Mouse (Mus musculus): ENCODE data around the gene Relb. TPM values are rescaled to one million over a fixed set of nuclear protein-coding genes. Genes with fewer than 3 reads are reported as not detected.
A peak's percentile ranks its signal among the peaks of the same experiment; 100 is the strongest.

The Relb gene
- polyA plus RNA-seq, 1 experiment from 2014 or later, result 5.9 TPM

- Histone ChIP-seq H3K9me3 (replicated peaks) (no peaks in the 10 kb centered on the region), H3K36me3 (peaks cover 6% of the 10 kb centered on the region), H3K4me2 (replicated peaks) (peak overlapping the region; percentile 85), H3K4me1 (peaks cover 21% of the 10 kb centered on the region), H3K27ac (peak overlapping the region; percentile 93), H3K4me3 (peak overlapping the region; percentile 100), H3K9ac (peak overlapping the region; percentile 98), H3K27me3 (no peaks in the 10 kb centered on the region)
- WGBS, result under 1% methylated on average over 35 of the region's 37 CpGs
- ATAC-seq (ENCODE audit: low FRiP score), result peak; percentile 66
Observed at GRCm38 (mm10) chr7:19664455-19664954, 35.3 kb upstream of the Relb start.

GRCm38 (mm10) chr7:19663940-19664339 is 34.7 kb upstream of the Relb start:
- 23% methylated on average over 8 of the region's 8 CpGs for WGBS
- Histone ChIP-seq H3K4me1 (peaks cover 18% of the 10 kb centered on the region), H3K27me3 (no peaks in the 10 kb centered on the region), H3K36me3 (peaks cover 8% of the 10 kb centered on the region), H3K4me3 (peak overlapping the region; percentile 100), H3K9ac (peak overlapping the region; percentile 98), H3K27ac (no peak overlapping the region), H3K4me2 (replicated peaks) (peak overlapping the region; percentile 85), H3K9me3 (replicated peaks) (no peaks in the 10 kb centered on the region)
- ATAC-seq (ENCODE audit: low FRiP score), result peak; percentile 10; the same call in 1 of the 2 replicates

GRCm38 (mm10) chr7:19652614-19653013 is 23.4 kb upstream of the Relb start:
- H3K27ac ChIP-seq, result no peak overlapping the region
- WGBS, result 92% methylated on average over 2 of the region's 2 CpGs
- H3K4me2 ChIP-seq (replicated peaks), result no peak overlapping the region
- H3K36me3 ChIP-seq, result peaks cover 69% of the 10 kb centered on the region
- H3K9ac ChIP-seq, result no peak overlapping the region
- H3K4me1 ChIP-seq, result no peaks in the 10 kb centered on the region
- H3K9me3 ChIP-seq (replicated peaks), result no peaks in the 10 kb centered on the region
- H3K27me3 ChIP-seq, result no peaks in the 10 kb centered on the region
- ATAC-seq (ENCODE audit: low FRiP score), result no peak
- no peak overlapping the region for H3K4me3 ChIP-seq

- no peak overlapping the region for H3K4me3 ChIP-seq
- H3K9ac ChIP-seq, result no peak overlapping the region
- H3K27me3 ChIP-seq, result no peaks in the 10 kb centered on the region
- H3K4me2 ChIP-seq (replicated peaks), result no peak overlapping the region
- H3K9me3 ChIP-seq (replicated peaks), result no peaks in the 10 kb centered on the region
- H3K36me3 ChIP-seq, result peaks cover 77% of the 10 kb centered on the region
- no peaks in the 10 kb centered on the region for H3K4me1 ChIP-seq
- no peak for ATAC-seq (ENCODE audit: low FRiP score)
- 92% methylated on average over 6 of the region's 6 CpGs for WGBS
- no peak overlapping the region for H3K27ac ChIP-seq
Observed at GRCm38 (mm10) chr7:19651063-19651786, 22.0 kb upstream of the Relb start.

- Histone ChIP-seq H3K9ac (no peak overlapping the region), H3K36me3 (peaks cover 98% of the 10 kb centered on the region), H3K9me3 (replicated peaks) (no peaks in the 10 kb centered on the region), H3K4me2 (replicated peaks) (no peak overlapping the region), H3K27me3 (no peaks in the 10 kb centered on the region), H3K27ac (no peak overlapping the region), H3K4me1 (no peaks in the 10 kb centered on the region), H3K4me3 (no peak overlapping the region)
- WGBS, result 92% methylated on average over 4 of the region's 4 CpGs
- ATAC-seq (ENCODE audit: low FRiP score), result no peak
Observed at GRCm38 (mm10) chr7:19641223-19641622, 12.0 kb upstream of the Relb start.

GRCm38 (mm10) chr7:19635074-19635827 is 6.0 kb upstream of the Relb start:
- no peak overlapping the region for H3K27ac ChIP-seq
- H3K9ac ChIP-seq, result no peak overlapping the region
- no peaks in the 10 kb centered on the region for H3K9me3 ChIP-seq (replicated peaks)
- peaks cover 83% of the 10 kb centered on the region for H3K36me3 ChIP-seq
- H3K4me3 ChIP-seq, result no peak overlapping the region
- 90% methylated on average over 11 of the region's 11 CpGs for WGBS
- no peaks in the 10 kb centered on the region for H3K27me3 ChIP-seq
- no peak for ATAC-seq (ENCODE audit: low FRiP score)
- no peak overlapping the region for H3K4me2 ChIP-seq (replicated peaks)
- H3K4me1 ChIP-seq, result no peaks in the 10 kb centered on the region

- 0 out of 2 replicates have a peak, but pooled peaks cover 2% of the 10 kb centered on the region for H3K27me3 ChIP-seq
- no peak for ATAC-seq (ENCODE audit: low FRiP score)
- H3K4me2 ChIP-seq (replicated peaks), result no peak overlapping the region
- H3K36me3 ChIP-seq, result peaks cover 77% of the 10 kb centered on the region
- peaks cover 2% of the 10 kb centered on the region; the same call in 1 of the 2 replicates for H3K4me1 ChIP-seq
- no peaks in the 10 kb centered on the region for H3K9me3 ChIP-seq (replicated peaks)
- no peak overlapping the region for H3K4me3 ChIP-seq
- no peak overlapping the region for H3K27ac ChIP-seq
- H3K9ac ChIP-seq, result no peak overlapping the region
- WGBS, result 100% methylated on average over 2 of the region's 2 CpGs
Observed at GRCm38 (mm10) chr7:19634591-19634990, 5.4 kb upstream of the Relb start.

- Histone ChIP-seq H3K4me1 (peaks cover 4% of the 10 kb centered on the region; the same call in 1 of the 2 replicates), H3K36me3 (peaks cover 69% of the 10 kb centered on the region), H3K4me3 (no peak overlapping the region), H3K27ac (no peak overlapping the region), H3K9me3 (replicated peaks) (no peaks in the 10 kb centered on the region), H3K27me3 (0 out of 2 replicates have a peak, but pooled peaks cover 2% of the 10 kb centered on the region), H3K9ac (no peak overlapping the region), H3K4me2 (replicated peaks) (no peak overlapping the region)
- 95% methylated on average over 15 of the region's 15 CpGs for WGBS
- ATAC-seq (ENCODE audit: low FRiP score), result no peak
Observed at GRCm38 (mm10) chr7:19633855-19634254, 4.6 kb upstream of the Relb start.

- no peak for ATAC-seq (ENCODE audit: low FRiP score)
- H3K9ac ChIP-seq, result no peak overlapping the region
- peaks cover 63% of the 10 kb centered on the region for H3K36me3 ChIP-seq
- H3K4me1 ChIP-seq, result peaks cover 4% of the 10 kb centered on the region; the same call in 1 of the 2 replicates
- H3K27ac ChIP-seq, result no peak overlapping the region
- WGBS, result 94% methylated on average over 17 of the region's 17 CpGs
- no peak overlapping the region for H3K4me2 ChIP-seq (replicated peaks)
- H3K4me3 ChIP-seq, result no peak overlapping the region
- H3K27me3 ChIP-seq, result 0 out of 2 replicates have a peak, but pooled peaks cover 2% of the 10 kb centered on the region
- no peaks in the 10 kb centered on the region for H3K9me3 ChIP-seq (replicated peaks)
Observed at GRCm38 (mm10) chr7:19633197-19633596, 4.0 kb upstream of the Relb start.

GRCm38 (mm10) chr7:19632720-19633119 is 3.5 kb upstream of the Relb start:
- peaks cover 58% of the 10 kb centered on the region for H3K36me3 ChIP-seq

GRCm38 (mm10) chr7:19632275-19632674 is 3.0 kb upstream of the Relb start:
- H3K36me3 ChIP-seq, result peaks cover 53% of the 10 kb centered on the region
- no peak for ATAC-seq (ENCODE audit: low FRiP score)
- no peak overlapping the region for H3K4me3 ChIP-seq
- peaks cover 4% of the 10 kb centered on the region; the same call in 1 of the 2 replicates for H3K4me1 ChIP-seq
- no peak overlapping the region for H3K27ac ChIP-seq
- H3K9ac ChIP-seq, result no peak overlapping the region
- no peaks in the 10 kb centered on the region for H3K9me3 ChIP-seq (replicated peaks)
- no peak overlapping the region for H3K4me2 ChIP-seq (replicated peaks)
- H3K27me3 ChIP-seq, result 0 out of 2 replicates have a peak, but pooled peaks cover 2% of the 10 kb centered on the region

More at GRCm38 (mm10) chr7:19632720-19633119, 3.5 kb upstream of the Relb start:
- Histone ChIP-seq H3K4me3 (no peak overlapping the region), H3K4me2 (replicated peaks) (no peak overlapping the region), H3K27me3 (0 out of 2 replicates have a peak, but pooled peaks cover 2% of the 10 kb centered on the region), H3K9me3 (replicated peaks) (no peaks in the 10 kb centered on the region), H3K27ac (no peak overlapping the region), H3K4me1 (peaks cover 4% of the 10 kb centered on the region; the same call in 1 of the 2 replicates), H3K9ac (no peak overlapping the region)
- no peak for ATAC-seq (ENCODE audit: low FRiP score)
